Mouse (Mus musculus) neural tube, embryonic 11.5 days (tissue): ENCODE data around the gene Tle2. TPM values are rescaled to one million over a fixed set of nuclear protein-coding genes. Genes with fewer than 3 reads are reported as not detected.
A peak's percentile ranks its signal among the peaks of the same experiment; 100 is the strongest.

Source experiments
- ATAC-seq: fragments of 200-750 bp; cut with Nextera tagmentation; 2 replicates; pipeline ENCODE4 v1.8.0; 2017; ENCODE audit warnings: moderate number of reproducible peaks, mild to moderate bottlenecking, moderate TSS enrichment, moderate library complexity; ENCODE audit not compliant: insufficient read depth, low FRiP score, low TSS enrichment
- DNase-seq: peaks from one replicate; pipeline ENCODE4 v3.0.0-alpha.2; 2015; ENCODE audit warnings: low spot score
- H3K27ac ChIP-seq: fragments of 300-500 bp; sonication (generic); 2 replicates; pipeline ENCODE4 v1.5.1; 2014; ENCODE audit warnings: low read depth, mild to moderate bottlenecking, low read length
- H3K27me3 ChIP-seq: fragments of 300-500 bp; sonication (generic); 2 replicates; pipeline ENCODE4 v1.6.1; 2014; ENCODE audit warnings: mild to moderate bottlenecking, low read length, mixed read lengths; ENCODE audit not compliant: control insufficient read depth, insufficient read depth
- H3K36me3 ChIP-seq: fragments of 300-500 bp; sonication (generic); 2 replicates; pipeline ENCODE4 v1.6.1; 2014; ENCODE audit warnings: mild to moderate bottlenecking, low read length, moderate library complexity, mixed read lengths; ENCODE audit not compliant: control insufficient read depth, insufficient read depth
- H3K4me1 ChIP-seq: fragments of 300-500 bp; sonication (generic); 2 replicates; pipeline ENCODE4 v1.6.1; 2014; ENCODE audit warnings: low read length, mixed read lengths; ENCODE audit not compliant: control insufficient read depth, insufficient read depth
- H3K4me2 ChIP-seq: fragments of 300-500 bp; sonication (generic); 2 replicates; pipeline ENCODE4 v1.6.1; 2014; ENCODE audit warnings: low read depth, mild to moderate bottlenecking, moderate library complexity
- H3K4me3 ChIP-seq: fragments of 300-500 bp; sonication (generic); 2 replicates; pipeline ENCODE4 v1.5.1; 2014; ENCODE audit warnings: low read depth, low read length
- H3K9ac ChIP-seq: fragments of 300-500 bp; sonication (generic); 2 replicates; pipeline ENCODE4 v1.6.1; 2014; ENCODE audit warnings: mild to moderate bottlenecking, low read length
- H3K9me3 ChIP-seq: fragments of 300-500 bp; sonication (generic); 2 replicates; pipeline ENCODE4 v1.6.1; 2016; ENCODE audit warnings: low read length; ENCODE audit not compliant: control insufficient read depth
- WGBS: fragments of 180-500 bp; shearing (Covaris S2); extraction: QIAGEN DNeasy Blood & Tissue Kit; methylation state at CpG from one replicate; pipeline ENCODE4 v1.1.7; 2014; 5-methylcytosine and 5-hydroxymethylcytosine counted together
- polyA plus RNA-seq: library from polyadenylated mRNA; unstranded; fragments of >200 nt; fragmentation: Nextera tagmentation; extraction: Ambion mirVana; gene quantifications from 2 replicates; pipeline ENCODE4 v1.2.1, GENCODE M21; 2014

Tle2 gene
- 7.0 and 7.3 TPM in 2 replicates for polyA plus RNA-seq

DNA sequence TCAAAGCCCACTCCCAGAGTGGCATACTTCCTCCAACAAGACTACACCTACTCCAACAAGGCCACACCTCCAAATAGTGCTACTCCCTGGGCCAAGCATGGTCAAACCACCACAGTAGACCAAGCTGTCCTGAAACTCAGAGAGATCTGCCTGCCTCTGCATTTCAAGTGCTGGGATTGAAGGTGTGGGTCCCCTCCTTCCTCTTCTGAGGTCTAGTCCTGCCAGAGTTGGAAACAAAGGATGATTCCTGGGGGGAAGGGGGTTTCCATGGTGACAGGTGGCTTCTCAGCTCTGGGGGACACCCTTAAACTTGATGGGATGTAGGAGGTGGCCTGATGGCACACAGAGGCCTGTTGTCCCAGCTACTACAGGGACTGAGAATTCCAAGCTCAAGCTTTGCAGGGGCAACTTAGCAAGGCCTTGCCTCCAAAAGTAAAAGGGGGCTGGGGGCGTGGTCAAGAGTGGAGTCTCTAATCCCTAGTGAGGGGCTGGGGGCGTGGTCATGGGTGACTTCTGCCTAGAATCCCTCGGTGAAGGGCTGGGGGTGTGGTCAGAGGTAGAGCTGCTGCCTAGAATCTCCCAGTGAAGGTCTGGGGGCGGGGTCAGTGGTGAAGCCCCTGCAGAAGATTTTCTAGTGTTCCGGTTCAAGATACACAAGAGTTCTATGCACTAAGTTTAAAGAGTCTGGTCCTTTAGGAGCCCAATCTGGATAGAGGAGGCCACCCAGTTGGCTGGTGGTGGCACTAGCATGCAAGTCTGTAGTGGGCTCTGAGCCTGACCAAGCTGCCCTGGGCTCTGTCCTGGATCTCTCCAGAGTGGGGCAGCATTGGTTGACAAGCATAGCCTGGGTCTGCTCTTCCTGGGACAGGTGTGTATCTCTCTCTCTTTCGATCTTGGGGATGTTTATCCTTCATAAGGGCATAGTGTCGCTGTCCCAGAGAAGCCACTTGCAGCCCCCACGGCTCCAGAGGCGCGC is at the start of gene Tle2:
Tle2 (plus strand) TSS at position 481 of the 976 bp plus-strand sequence.
- no peak for DNase-seq
- peaks cover 24% of the 10 kb centered on the region for H3K4me1 ChIP-seq
- WGBS = 26% methylated on average over 10 of the region's 10 CpGs

DNA sequence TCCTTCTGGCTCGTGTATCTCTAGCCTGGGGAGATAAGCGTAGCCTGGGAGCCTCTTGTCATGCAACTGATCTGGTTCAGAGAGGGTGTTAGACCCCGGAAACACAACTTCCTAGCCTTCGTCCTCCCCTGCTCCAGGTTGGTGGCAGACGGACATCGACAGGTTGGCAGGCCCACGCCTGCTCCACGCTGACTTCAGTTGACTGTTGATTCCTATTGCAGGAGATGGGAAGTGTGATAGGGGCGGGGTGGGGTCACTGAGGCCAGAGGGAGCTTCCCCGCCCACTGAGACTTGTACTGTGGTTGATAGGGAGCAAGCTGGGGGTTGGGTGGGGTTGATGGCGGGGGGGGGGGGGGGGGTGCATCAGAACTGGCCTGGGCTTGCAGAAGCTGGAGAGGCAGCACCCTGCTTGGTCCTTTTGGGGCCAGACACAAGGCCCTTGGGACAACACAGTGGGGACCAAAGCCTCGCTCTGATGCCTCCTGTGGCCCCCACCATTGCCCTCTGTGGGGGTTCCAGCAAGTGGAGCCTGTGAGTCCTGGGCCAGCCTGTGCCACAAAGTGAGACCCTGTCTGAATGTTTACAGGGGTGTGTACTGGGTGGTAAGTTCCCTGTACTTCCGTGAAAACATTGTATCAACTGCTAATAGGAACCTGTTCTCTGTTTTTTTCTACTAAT is 49.2 kb upstream of the Tle2 start:
- H3K36me3 ChIP-seq = peaks cover under 1% of the 10 kb centered on the region; the same call in 1 of the 2 replicates
- WGBS = 70% methylated on average over 12 of the region's 13 CpGs
- peaks cover 5% of the 10 kb centered on the region; the same call in 1 of the 2 replicates for H3K27me3 ChIP-seq
- DNase-seq (no peak), ATAC-seq (no peak)
- H3K4me2 ChIP-seq = no peak overlapping the region
- no peak overlapping the region for H3K4me3 ChIP-seq
- no peak overlapping the region for H3K9ac ChIP-seq
- H3K4me1 ChIP-seq = no peaks in the 10 kb centered on the region
- H3K9me3 ChIP-seq = no peaks in the 10 kb centered on the region
- no peak overlapping the region for H3K27ac ChIP-seq

More for the DNA sequence above, at the start of gene Tle2:
- peaks cover 47% of the 10 kb centered on the region for H3K27me3 ChIP-seq
- no peak for ATAC-seq
- no peaks in the 10 kb centered on the region for H3K9me3 ChIP-seq
- H3K9ac ChIP-seq = peak within 1 kb of the TSS; percentile 56
- H3K4me2 ChIP-seq = peak within 1 kb of the TSS; percentile 65
- peak within 1 kb of the TSS; percentile 41 for H3K4me3 ChIP-seq
- no peaks in the 10 kb centered on the region for H3K36me3 ChIP-seq
- H3K27ac ChIP-seq = no peak within 1 kb of the TSS

DNA sequence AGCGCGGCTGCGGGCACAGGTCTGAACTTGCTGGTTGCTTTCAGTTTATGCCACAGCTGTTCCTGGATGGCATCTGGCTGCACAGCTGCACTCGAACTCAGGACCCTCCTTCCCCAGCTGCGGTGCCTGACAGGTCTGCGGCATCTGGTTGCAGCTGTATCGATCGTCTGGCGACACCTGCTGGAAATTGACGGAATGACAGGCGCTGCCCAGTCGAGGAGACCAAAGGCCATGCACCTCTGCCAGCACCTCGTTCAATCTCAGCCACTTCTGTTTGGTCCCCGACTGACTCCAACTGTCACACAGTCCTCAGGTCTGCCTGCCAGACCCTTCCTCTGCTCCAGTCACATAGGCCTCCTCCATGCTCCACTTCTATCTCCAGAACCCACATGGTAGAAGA is 47.6 kb upstream of the Tle2 start:
- ATAC-seq (no peak), DNase-seq (peak; percentile 75)
- Histone ChIP-seq H3K4me2 (no peak overlapping the region), H3K27me3 (peaks cover 2% of the 10 kb centered on the region; the same call in 1 of the 2 replicates), H3K4me3 (no peak overlapping the region), H3K9me3 (no peaks in the 10 kb centered on the region), H3K9ac (no peak overlapping the region), H3K4me1 (no peaks in the 10 kb centered on the region), H3K27ac (no peak overlapping the region), H3K36me3 (peaks cover 2% of the 10 kb centered on the region; the same call in 1 of the 2 replicates)
- WGBS = 9% methylated on average over 14 of the region's 14 CpGs

- no peaks in the 10 kb centered on the region for H3K9me3 ChIP-seq
- H3K4me3 ChIP-seq = no peak overlapping the region
- H3K27me3 ChIP-seq = no peaks in the 10 kb centered on the region
- ATAC-seq (no peak), DNase-seq (no peak)
- H3K4me1 ChIP-seq = no peaks in the 10 kb centered on the region
- no peak overlapping the region for H3K9ac ChIP-seq
- H3K27ac ChIP-seq = no peak overlapping the region
- H3K4me2 ChIP-seq = no peak overlapping the region
- H3K36me3 ChIP-seq = peaks cover 9% of the 10 kb centered on the region
- WGBS = 61% methylated on average over 16 of the region's 16 CpGs
Observed at GRCm38 (mm10) chr10:81534826-81535225, 39.5 kb upstream of the Tle2 start.

DNA sequence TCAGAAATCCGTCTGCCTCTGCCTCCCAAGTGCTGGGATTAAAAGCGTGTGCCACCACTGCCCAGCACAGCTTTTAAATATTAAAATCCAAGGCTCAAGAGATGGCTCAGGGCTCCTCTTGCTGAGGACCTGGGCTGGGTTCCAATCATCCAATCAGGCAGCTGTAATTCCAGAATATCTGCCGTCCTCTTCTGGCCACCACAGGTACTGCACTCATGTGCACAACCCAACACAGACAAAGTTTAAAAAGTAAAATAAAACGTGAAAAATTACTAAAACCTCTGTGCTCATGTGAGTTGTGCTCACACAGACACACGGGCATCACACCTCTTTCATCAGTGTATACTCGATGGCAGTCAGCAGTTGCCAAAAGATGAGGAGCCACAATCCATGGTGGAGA is 37.6 kb upstream of the Tle2 start:
- Histone ChIP-seq H3K9me3 (no peaks in the 10 kb centered on the region), H3K27ac (no peak overlapping the region), H3K4me2 (no peak overlapping the region), H3K4me3 (no peak overlapping the region), H3K27me3 (no peaks in the 10 kb centered on the region), H3K36me3 (peaks cover 7% of the 10 kb centered on the region), H3K4me1 (0 out of 2 replicates have a peak, but pooled peaks cover 1% of the 10 kb centered on the region), H3K9ac (no peak overlapping the region)
- no peak for DNase-seq
- no peak for ATAC-seq
- WGBS = 76% methylated on average over 6 of the region's 6 CpGs

GRCm38 (mm10) chr10:81537429-81537828 is 36.9 kb upstream of the Tle2 start:
- Histone ChIP-seq H3K4me1 (peaks cover 7% of the 10 kb centered on the region; the same call in 1 of the 2 replicates), H3K27me3 (no peaks in the 10 kb centered on the region), H3K9me3 (no peaks in the 10 kb centered on the region), H3K4me2 (no peak overlapping the region), H3K36me3 (peaks cover 4% of the 10 kb centered on the region; the same call in 1 of the 2 replicates), H3K27ac (no peak overlapping the region), H3K9ac (no peak overlapping the region), H3K4me3 (no peak overlapping the region)
- WGBS = 85% methylated on average over 2 of the region's 2 CpGs
- DNase-seq (no peak), ATAC-seq (no peak)

DNA sequence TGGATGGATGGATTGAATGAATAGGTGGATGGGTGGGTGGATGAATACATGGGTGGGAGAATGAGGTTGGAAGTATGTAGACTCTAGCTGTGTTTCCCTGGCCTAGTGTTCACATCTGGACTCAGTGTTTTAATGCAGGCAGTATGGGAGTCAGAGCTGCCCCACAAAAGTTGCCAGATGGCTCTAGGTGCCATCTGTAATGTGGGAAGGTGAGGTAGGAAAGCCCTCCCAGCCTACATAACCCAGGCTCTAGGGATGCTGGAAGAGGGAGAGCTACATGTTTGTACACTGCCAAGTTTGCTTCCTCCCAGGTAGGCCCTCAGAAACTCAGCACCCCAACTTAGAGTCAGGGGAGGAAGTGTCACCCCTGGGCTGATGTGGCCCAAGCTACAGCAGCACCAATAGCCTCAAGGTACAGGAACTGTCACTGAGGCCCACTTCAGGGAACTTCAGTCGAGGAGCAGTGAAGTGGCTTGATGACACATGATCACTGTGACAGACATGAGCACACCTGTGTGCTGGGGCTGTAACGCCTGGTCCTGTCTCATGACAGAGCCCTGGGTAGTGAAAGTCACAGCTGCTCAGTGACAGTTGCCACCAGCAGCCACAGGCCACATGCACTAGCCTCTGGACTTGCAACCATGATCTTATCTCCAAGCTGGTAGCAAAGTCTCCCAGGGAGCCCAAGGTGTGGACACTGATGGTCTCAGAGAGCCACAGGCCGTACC is 35.9 kb upstream of the Tle2 start:
- ATAC-seq (no peak), DNase-seq (no peak)
- Histone ChIP-seq H3K9me3 (no peaks in the 10 kb centered on the region), H3K36me3 (no peaks in the 10 kb centered on the region), H3K4me1 (peaks cover 17% of the 10 kb centered on the region), H3K27me3 (no peaks in the 10 kb centered on the region), H3K27ac (no peak overlapping the region), H3K4me3 (no peak overlapping the region), H3K4me2 (no peak overlapping the region), H3K9ac (no peak overlapping the region)
- 87% methylated on average over 3 of the region's 3 CpGs for WGBS

DNA sequence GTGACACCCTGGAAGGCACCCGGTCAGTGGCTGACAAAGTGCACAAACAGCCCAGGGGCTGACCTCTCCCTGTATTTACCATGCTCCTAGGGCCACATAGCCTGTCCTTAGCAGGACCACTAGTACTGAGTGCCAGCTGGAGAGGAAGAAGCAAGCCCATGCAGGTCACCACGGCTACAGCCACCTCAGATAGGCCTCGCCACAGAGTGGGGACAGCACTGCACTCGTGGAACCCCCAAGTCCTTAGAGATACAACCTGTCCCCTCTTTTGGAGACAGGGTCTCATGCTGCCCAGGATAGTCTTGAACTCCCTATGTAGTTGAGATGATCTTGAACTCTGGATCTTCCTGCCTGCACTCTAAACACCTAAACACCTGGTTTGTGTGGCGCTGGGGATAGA is 33.0 kb upstream of the Tle2 start:
- Histone ChIP-seq H3K27ac (no peak overlapping the region), H3K9ac (no peak overlapping the region), H3K4me1 (peaks cover 25% of the 10 kb centered on the region), H3K4me2 (no peak overlapping the region), H3K9me3 (no peaks in the 10 kb centered on the region), H3K4me3 (no peak overlapping the region), H3K27me3 (no peaks in the 10 kb centered on the region), H3K36me3 (no peaks in the 10 kb centered on the region)
- DNase-seq (no peak), ATAC-seq (no peak)
- 92% methylated on average over 5 of the region's 5 CpGs for WGBS
